ENCODE assay signal across 12 mouse cellular contexts in genomic region chr19:32512518-32512917, GRCm38 (mm10). TPM values are rescaled to one million over a fixed set of nuclear protein-coding genes. Genes with fewer than 3 reads are reported as not detected.
DNase-seq lines count a peak whose midpoint lies in the region; ATAC-seq and TF ChIP-seq lines count a peak whose summit lies in the region.
"Had no signal": no experiment of that assay in that cellular context is flagged by ENCODE, and none has a peak within 500 bp of the region (broad histone marks: within the 10 kb centered on the region; RNA-seq: fewer than 3 reads in every experiment).

No protein-coding gene starts in this region.

- DNase-seq in CD4-positive, CD25-positive, alpha-beta regulatory T cell, adult 2 months (ENCODE audit: low read depth, low spot score) = peak; percentile 38
- no peak for DNase-seq in layer of hippocampus, adult 2 months (ENCODE audit: low spot score in 2 of 2)
- no peak for DNase-seq in layer of hippocampus, postnatal 25 days (ENCODE audit: extremely low spot score in 1 of 2, low spot score in 1 of 2)
- no peak for DNase-seq in liver, embryonic 14.5 days (ENCODE audit: low read depth in 3 of 3, low spot score in 3 of 3)
- no peak for DNase-seq in natural killer cell, adult 2 months (ENCODE audit: low spot score in 2 of 2)
- DNase-seq in lung, postnatal 4 days = no peak
- DNase-seq: cerebellum, adult 2 months; gastrocnemius, postnatal 14 days; heart, postnatal 4 days had no signal

- H3K4me2 ChIP-seq in liver, embryonic 14.5 days (ENCODE audit: low read depth) = no peak overlapping the region

- no peak for ATAC-seq in CD4-positive, CD25-positive, alpha-beta regulatory T cell, adult 4 months
- no peak for ATAC-seq in liver, embryonic 14.5 days (ENCODE audit: insufficient read depth)

- no peaks in the 10 kb centered on the region; the same call in 1 of the 2 replicates for H3K9me3 ChIP-seq in ES-Bruce4 (replicated peaks; ENCODE audit: control insufficient read depth, insufficient read depth, low read length, poor library complexity, severe bottlenecking)
- 0 out of 2 replicates have a peak, but pooled peaks cover 2% of the 10 kb centered on the region for H3K9me3 ChIP-seq in liver, embryonic 14.5 days (ENCODE audit: control insufficient read depth, low read length)

- no peaks in the 10 kb centered on the region for H3K27me3 ChIP-seq in ES-Bruce4 (ENCODE audit: control insufficient read depth, insufficient read depth, low read length, poor library complexity, severe bottlenecking)
- no peaks in the 10 kb centered on the region for H3K27me3 ChIP-seq in liver, embryonic 14.5 days (ENCODE audit: control insufficient read depth, insufficient read depth, low read length)

- no peak for TF ChIP-seq EP300 in ES-Bruce4 (IDR thresholded peaks at IDR 0.05; ENCODE audit: insufficient read depth, low read depth, low read length)
- no peak for TF ChIP-seq EP300 in liver, embryonic 14.5 days (IDR thresholded peaks at IDR 0.05; ENCODE audit: low read depth)

- TF ChIP-seq CTCF in layer of hippocampus, adult 2 months (conservative IDR thresholded peaks at IDR 0.05) = peak; percentile 60
- TF ChIP-seq CTCF in ES-Bruce4 (IDR thresholded peaks at IDR 0.05; ENCODE audit: low read depth, low read length) = peak; percentile 62
- TF ChIP-seq CTCF in liver, embryonic 14.5 days (IDR thresholded peaks at IDR 0.05; ENCODE audit: low read depth) = peak; percentile 70

- H3K4me3 ChIP-seq in layer of hippocampus, adult 2 months = no peak overlapping the region
- no peak overlapping the region for H3K4me3 ChIP-seq in ES-Bruce4 (ENCODE audit: low read depth, low read length)
- H3K4me3 ChIP-seq in liver, embryonic 14.5 days (ENCODE audit: insufficient read depth in 1 of 2, low read depth in 2 of 2, low read length in 2 of 2) = no peak overlapping the region
- H3K4me3 ChIP-seq: midbrain, embryonic 10.5 days had no signal

- no peak for TF ChIP-seq POLR2A in ES-Bruce4 (IDR thresholded peaks at IDR 0.05; ENCODE audit: insufficient read depth, low read length)

- no peak overlapping the region for H3K9ac ChIP-seq in ES-Bruce4 (ENCODE audit: low read depth, poor library complexity, severe bottlenecking)
- H3K9ac ChIP-seq in liver, embryonic 14.5 days (replicated peaks) = no peak overlapping the region

- 35% methylated on average over 1 of the region's 1 CpGs for WGBS in liver, embryonic 14.5 days (ENCODE audit: insufficient replicate concordance)

- 0 out of 2 replicates have a peak, but pooled peaks cover 9% of the 10 kb centered on the region for H3K36me3 ChIP-seq in ES-Bruce4 (ENCODE audit: control insufficient read depth, insufficient read depth, low read length, poor library complexity, severe bottlenecking)
- peaks cover 57% of the 10 kb centered on the region for H3K36me3 ChIP-seq in liver, embryonic 14.5 days (replicated peaks; ENCODE audit: control insufficient read depth, insufficient read depth, low read depth)

- no peak overlapping the region for H3K27ac ChIP-seq in layer of hippocampus, adult 2 months
- H3K27ac ChIP-seq in ES-Bruce4 (ENCODE audit: insufficient read depth, low read length) = no peak overlapping the region
- no peak overlapping the region for H3K27ac ChIP-seq in liver, embryonic 14.5 days
- H3K27ac ChIP-seq: midbrain, embryonic 10.5 days had no signal

- no peaks in the 10 kb centered on the region for H3K4me1 ChIP-seq in ES-Bruce4 (ENCODE audit: control insufficient read depth, insufficient read depth, low read length)
- peaks cover 27 to 28% of the 10 kb centered on the region in 2 experiments for H3K4me1 ChIP-seq in liver, embryonic 14.5 days (replicated peaks; ENCODE audit: control insufficient read depth in 2 of 2, insufficient read depth in 2 of 2, low read length in 1 of 2)
- H3K4me1 ChIP-seq: midbrain, embryonic 10.5 days had no signal

RNA-seq across cellular contexts. Expression of gene Minpp1, which starts 26.9 kb away (rescaled TPM):
- 1 to 10 TPM; 6.0 to 8.4 TPM for polyA plus RNA-seq in CD4-positive, CD25-positive, alpha-beta regulatory T cell, adult 4 months (2017; shearing (Covaris generic))
- 10 to 100 TPM; 58.2 to 64.3 TPM for total RNA-seq in layer of hippocampus, adult 2 months (2021)
- 10 to 100 TPM; 60.0 to 62.7 TPM for total RNA-seq in layer of hippocampus, postnatal 25 days (2021)
- polyA plus RNA-seq in ES-Bruce4 (2011; ENCODE audit: insufficient read depth, insufficient read length, low read depth, missing spikeins) = 38.8 and 40.0 TPM in 2 replicates
- 35.9 and 36.6 TPM in 2 replicates for polyA plus RNA-seq in liver, embryonic 14.5 days (2012; rRNA removed)
- polyA plus RNA-seq in liver, embryonic 14.5 days (2014; fragmentation: Nextera tagmentation; extraction: Ambion mirVana) = 75.4 and 86.0 TPM in 2 replicates

RNA-seq across cellular contexts. Expression of gene Rpl9-ps6, which starts 46.1 kb away (rescaled TPM):
- polyA plus RNA-seq in CD4-positive, CD25-positive, alpha-beta regulatory T cell, adult 4 months (2017; shearing (Covaris generic)) = 100 to 1,000 TPM; 201 to 619 TPM
- 10 to 100 TPM; 30.6 to 35.4 TPM for total RNA-seq in layer of hippocampus, adult 2 months (2021)
- total RNA-seq in layer of hippocampus, postnatal 25 days (2021) = 10 to 100 TPM; 23.8 to 33.2 TPM
- polyA plus RNA-seq in ES-Bruce4 (2011; ENCODE audit: insufficient read depth, insufficient read length, low read depth, missing spikeins) = 1,753 and 1,831 TPM in 2 replicates
- 18.6 and 30.9 TPM in 2 replicates for polyA plus RNA-seq in liver, embryonic 14.5 days (2012; rRNA removed)
- 89.1 and 90.4 TPM in 2 replicates for polyA plus RNA-seq in liver, embryonic 14.5 days (2014; fragmentation: Nextera tagmentation; extraction: Ambion mirVana)
